Mouse (Mus musculus) ES-E14 (cell line): Measurements from ENCODE around the gene Fbxl15.

ENCODE experiments used
- CHD2 ChIP-seq: IDR thresholded peaks from 2 replicates; pipeline ENCODE4 v1.6.1; 2014; ENCODE audit warnings: mild to moderate bottlenecking, low read depth, low read length, inconsistent platforms
- HCFC1 ChIP-seq: IDR thresholded peaks from 2 replicates; pipeline ENCODE4 v1.6.1; 2012; ENCODE audit warnings: low read length, inconsistent platforms, borderline replicate concordance; ENCODE audit not compliant: insufficient read depth
- MAFK ChIP-seq: IDR thresholded peaks from 2 replicates; pipeline ENCODE4 v1.6.1; 2014; ENCODE audit warnings: mild to moderate bottlenecking, low read depth, low read length, inconsistent platforms; ENCODE audit not compliant: insufficient read depth
- ZC3H11A ChIP-seq: IDR thresholded peaks from 2 replicates; pipeline ENCODE4 v1.6.1; 2012; ENCODE audit warnings: low read depth, mild to moderate bottlenecking, inconsistent platforms, low read length, borderline replicate concordance
- ZNF384 ChIP-seq: IDR thresholded peaks from 2 replicates; pipeline ENCODE4 v1.6.1; 2012; ENCODE audit warnings: low read depth, low read length, inconsistent platforms

- TF ChIP-seq MAFK: no peak
- TF ChIP-seq ZC3H11A: no peak
- TF ChIP-seq HCFC1: no peak
- no peak for TF ChIP-seq CHD2
- no peak for TF ChIP-seq ZNF384
Observed at GRCm38 (mm10) chr19:46285631-46286030, 42.4 kb upstream of the Fbxl15 start.
